Mouse (Mus musculus): ENCODE data around the gene Metap1d. TPM values are rescaled to one million over a fixed set of nuclear protein-coding genes. Genes with fewer than 3 reads are reported as not detected.

Metap1d gene
- polyA plus RNA-seq, 1 experiment = not detected

GRCm38 (mm10) chr2:71543531-71543930, 90.5 kb downstream of the Metap1d start:
- Histone ChIP-seq H3K4me1 (ENCODE audit: control insufficient read depth, insufficient read depth, low read length) (peaks cover 28% of the 10 kb centered on the region), H3K27ac (ENCODE audit: insufficient read depth, low read depth, low read length) (peak overlapping the region; percentile 98), H3K4me3 (ENCODE audit: insufficient read depth, low read depth, low read length) (peak overlapping the region; percentile 96)
- TF ChIP-seq CTCF (IDR thresholded peaks at IDR 0.05; ENCODE audit: insufficient read depth, low read depth, low read length) = no peak
- TF ChIP-seq POLR2A (IDR thresholded peaks at IDR 0.05; ENCODE audit: insufficient read depth, low read depth, low read length) = no peak
- WGBS = 6% methylated on average over 9 of the region's 9 CpGs

GRCm38 (mm10) chr2:71543948-71544347, 90.9 kb downstream of the Metap1d start:
- H3K4me3 ChIP-seq (ENCODE audit: insufficient read depth, low read depth, low read length) = peak overlapping the region; percentile 96
- H3K27ac ChIP-seq (ENCODE audit: insufficient read depth, low read depth, low read length) = peak overlapping the region; percentile 98
- TF ChIP-seq POLR2A (IDR thresholded peaks at IDR 0.05; ENCODE audit: insufficient read depth, low read depth, low read length) = no peak
- TF ChIP-seq CTCF (IDR thresholded peaks at IDR 0.05; ENCODE audit: insufficient read depth, low read depth, low read length) = no peak
- WGBS = 7% methylated on average over 20 of the region's 20 CpGs
- H3K4me1 ChIP-seq (ENCODE audit: control insufficient read depth, insufficient read depth, low read length) = peaks cover 24% of the 10 kb centered on the region

GRCm38 (mm10) chr2:71544391-71545285, 91.6 kb downstream of the Metap1d start:
- Histone ChIP-seq H3K4me3 (ENCODE audit: insufficient read depth, low read depth, low read length) (peak overlapping the region; percentile 96), H3K4me1 (ENCODE audit: control insufficient read depth, insufficient read depth, low read length) (peaks cover 19% of the 10 kb centered on the region)
- 3% methylated on average over 61 of the region's 61 CpGs for WGBS

GRCm38 (mm10) chr2:71545401-71545881, 92.4 kb downstream of the Metap1d start:
- 3% methylated on average over 32 of the region's 32 CpGs for WGBS
- Histone ChIP-seq H3K4me3 (ENCODE audit: insufficient read depth, low read depth, low read length) (peak overlapping the region; percentile 96), H3K27ac (ENCODE audit: insufficient read depth, low read depth, low read length) (peak overlapping the region; percentile 98), H3K4me1 (ENCODE audit: control insufficient read depth, insufficient read depth, low read length) (peaks cover 15% of the 10 kb centered on the region)
- TF ChIP-seq CTCF (IDR thresholded peaks at IDR 0.05; ENCODE audit: insufficient read depth, low read depth, low read length) (no peak), POLR2A (IDR thresholded peaks at IDR 0.05; ENCODE audit: insufficient read depth, low read depth, low read length) (no peak; the same call in 1 of the 2 replicates)

More at GRCm38 (mm10) chr2:71544391-71545285, 91.6 kb downstream of the Metap1d start:
- H3K27ac ChIP-seq (ENCODE audit: insufficient read depth, low read depth, low read length) = peak overlapping the region; percentile 98
- TF ChIP-seq POLR2A (IDR thresholded peaks at IDR 0.05; ENCODE audit: insufficient read depth, low read depth, low read length) (no peak), CTCF (IDR thresholded peaks at IDR 0.05; ENCODE audit: insufficient read depth, low read depth, low read length) (no peak)

- no peak for TF ChIP-seq POLR2A (IDR thresholded peaks at IDR 0.05; ENCODE audit: insufficient read depth, low read depth, low read length)
- no peak for TF ChIP-seq CTCF (IDR thresholded peaks at IDR 0.05; ENCODE audit: insufficient read depth, low read depth, low read length)
- WGBS = 1% methylated on average over 59 of the region's 59 CpGs
- Histone ChIP-seq H3K27ac (ENCODE audit: insufficient read depth, low read depth, low read length) (peak overlapping the region; percentile 98), H3K4me3 (ENCODE audit: insufficient read depth, low read depth, low read length) (peak overlapping the region; percentile 96), H3K4me1 (ENCODE audit: control insufficient read depth, insufficient read depth, low read length) (peaks cover 9% of the 10 kb centered on the region)
Observed at GRCm38 (mm10) chr2:71545882-71546639, 93.0 kb downstream of the Metap1d start.

GRCm38 (mm10) chr2:71546640-71547071, 93.6 kb downstream of the Metap1d start, which contains the start of gene Dlx2:
TSS of gene Dlx2 (minus strand) at chr2:71546754.
- H3K4me1 ChIP-seq (ENCODE audit: control insufficient read depth, insufficient read depth, low read length) = peaks cover 6% of the 10 kb centered on the region
- peak; percentile 92 for TF ChIP-seq POLR2A (IDR thresholded peaks at IDR 0.05; ENCODE audit: insufficient read depth, low read depth, low read length)
- no peak for TF ChIP-seq CTCF (IDR thresholded peaks at IDR 0.05; ENCODE audit: insufficient read depth, low read depth, low read length)
- WGBS = under 1% methylated on average over 37 of the region's 37 CpGs
- peak within 1 kb of the TSS; percentile 98 for H3K27ac ChIP-seq (ENCODE audit: insufficient read depth, low read depth, low read length)
- peak within 1 kb of the TSS; percentile 96 for H3K4me3 ChIP-seq (ENCODE audit: insufficient read depth, low read depth, low read length)

GRCm38 (mm10) chr2:71547829-71548228, 94.8 kb downstream of the Metap1d start:
- no peak overlapping the region for H3K4me3 ChIP-seq (ENCODE audit: insufficient read depth, low read depth, low read length)
- TF ChIP-seq CTCF (IDR thresholded peaks at IDR 0.05; ENCODE audit: insufficient read depth, low read depth, low read length) (peak; percentile 73), POLR2A (IDR thresholded peaks at IDR 0.05; ENCODE audit: insufficient read depth, low read depth, low read length) (no peak)
- H3K4me1 ChIP-seq (ENCODE audit: control insufficient read depth, insufficient read depth, low read length) = peaks cover 7% of the 10 kb centered on the region
- WGBS = 7% methylated on average over 8 of the region's 8 CpGs
- H3K27ac ChIP-seq (ENCODE audit: insufficient read depth, low read depth, low read length) = no peak overlapping the region

- peaks cover 7% of the 10 kb centered on the region; the same call in 1 of the 2 replicates for H3K4me1 ChIP-seq (ENCODE audit: control insufficient read depth, insufficient read depth, low read length)
- no peak overlapping the region for H3K4me3 ChIP-seq (ENCODE audit: insufficient read depth, low read depth, low read length)
- TF ChIP-seq CTCF (IDR thresholded peaks at IDR 0.05; ENCODE audit: insufficient read depth, low read depth, low read length) (no peak), POLR2A (IDR thresholded peaks at IDR 0.05; ENCODE audit: insufficient read depth, low read depth, low read length) (no peak)
- WGBS = 73% methylated on average over 3 of the region's 3 CpGs
- no peak overlapping the region for H3K27ac ChIP-seq (ENCODE audit: insufficient read depth, low read depth, low read length)
Observed at GRCm38 (mm10) chr2:71550330-71550729, 97.3 kb downstream of the Metap1d start.

Data from olfactory bulb, adult 2 months (tissue).